Mouse (Mus musculus) liver, postnatal 0 days (tissue): ENCODE results near the gene Col15a1.

Experiments used
- CTCF ChIP-seq: sonication (generic); IDR thresholded peaks from 2 replicates; pipeline ENCODE4 v1.5.1; 2016; ENCODE audit warnings: antibody characterized with exemption, low read depth
- EP300 ChIP-seq: IDR thresholded peaks from 2 replicates; pipeline ENCODE4 v1.6.1; 2016; ENCODE audit warnings: antibody characterized with exemption, low read depth, mild to moderate bottlenecking

- TF ChIP-seq CTCF (no peak), EP300 (no peak)
These were observed 10.9 kb downstream of the Col15a1 start for GRCm38 (mm10) chr4:47218828-47219227.
